Mouse (Mus musculus): ENCODE data around the gene Gm21103.
"Not testable (repeated sequence)": the region's sequence is repeated elsewhere in the genome, so short reads cannot be mapped to it uniquely, and the experiment has no call there.

Gm21103 gene

DNA sequence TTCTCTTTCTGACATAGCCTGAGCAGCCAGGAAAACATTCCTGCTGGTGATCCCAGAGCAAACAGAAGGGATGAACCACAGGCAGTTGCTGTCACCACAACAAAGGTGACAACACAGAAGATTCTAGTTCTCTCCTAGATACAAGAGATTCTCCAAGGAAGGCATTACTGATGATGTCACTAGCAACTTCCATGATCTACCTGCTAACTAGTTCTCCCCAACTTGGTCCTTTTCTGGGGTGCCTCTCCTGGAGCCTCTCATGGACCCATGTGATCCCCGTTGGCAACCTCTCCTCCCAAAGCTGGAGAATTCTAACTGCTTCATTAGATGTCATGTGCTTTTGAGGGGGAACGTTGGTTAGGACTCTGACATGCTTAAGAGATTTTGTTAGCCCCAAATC is at the start of gene Gm21103:
TSS of gene Gm21103 (minus strand) at position 101 of the 400 bp plus-strand sequence.
- in situ Hi-C loops (cut with MboI; ENCODE audit: low sequenced_read_pairs), result not testable (repeated sequence)

DNA sequence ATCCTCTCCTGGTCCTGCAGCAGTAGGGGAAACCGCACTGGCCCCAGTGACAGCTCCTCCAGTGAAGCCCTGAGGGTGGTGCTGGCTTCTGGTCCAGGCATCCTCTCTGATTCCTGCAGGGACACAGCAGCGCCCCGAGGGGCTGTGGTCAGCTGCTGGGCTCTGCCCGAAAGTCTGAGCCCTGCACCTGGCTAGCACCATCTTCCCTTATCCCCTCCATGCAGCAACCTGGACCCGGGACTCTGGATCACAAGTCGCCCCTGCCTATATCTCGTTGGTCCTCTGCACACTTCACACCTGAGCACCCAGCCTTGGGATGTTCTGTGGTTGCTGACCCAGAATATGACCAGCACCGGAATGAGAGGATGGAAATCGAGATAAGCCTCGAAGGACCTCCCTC is 38.9 kb upstream of the Gm21103 start, which contains the start of gene Gm3618:
TSS of gene Gm3618 (minus strand) at position 101 of the 400 bp plus-strand sequence.
- in situ Hi-C loops (cut with MboI; ENCODE audit: low sequenced_read_pairs), result not testable (repeated sequence)

DNA sequence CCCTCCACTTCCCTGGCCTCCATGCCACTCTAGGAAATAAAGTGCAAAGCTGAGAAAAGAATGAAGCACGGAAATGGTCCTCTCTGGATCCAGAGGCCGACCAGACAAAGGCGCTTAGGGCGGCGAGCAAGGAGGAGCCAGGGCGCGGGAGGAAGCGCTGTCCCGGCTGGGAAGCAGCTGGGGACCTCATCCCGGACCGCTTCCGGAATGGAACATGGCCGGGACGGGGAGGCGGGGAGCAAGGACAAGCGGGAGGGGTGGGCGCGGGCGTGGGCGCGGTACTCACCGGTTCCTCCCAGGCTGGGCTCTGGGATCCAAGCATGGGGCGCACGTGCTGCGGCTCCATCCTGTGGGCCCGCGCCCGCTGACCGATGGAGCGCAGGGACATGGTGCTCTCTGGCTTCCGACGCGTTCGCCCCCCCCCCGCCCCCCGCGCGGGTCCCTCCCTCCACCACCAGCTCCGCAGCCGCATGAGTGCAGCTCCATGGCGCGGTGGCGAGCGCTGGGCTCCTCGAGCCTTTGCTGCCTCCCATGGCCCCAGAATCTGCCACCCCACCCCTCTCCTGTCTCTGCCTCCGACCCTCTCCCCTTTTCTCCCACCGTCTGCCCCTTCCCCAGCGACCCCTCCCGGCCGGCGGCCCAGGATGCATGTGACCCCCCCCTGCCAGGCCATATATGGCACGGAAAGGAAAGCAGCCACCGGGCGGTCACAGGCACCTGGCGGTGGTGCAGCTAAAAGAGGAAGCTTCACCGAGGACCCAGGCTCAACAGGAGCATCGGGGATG is 17.5 kb downstream of the Gm21103 start, which contains the start of gene Gm3411:
TSS of gene Gm3411 (minus strand) at position 320 of the 785 bp plus-strand sequence.
- in situ Hi-C loops (cut with MboI; ENCODE audit: low sequenced_read_pairs), result not testable (repeated sequence)

Measured in CH12F3 (cell line).